Mouse (Mus musculus) embryonic stem cell, embryonic (primary cell): ENCODE results near the gene Hdac9.

Experiments used
- CTCF ChIA-PET, 4 experiments: fragments of 300-600 bp in 2 of 4; fragments of 350-600 bp in 2 of 4; sonication (Branson Sonifier 250); formaldehyde crosslinking; loops; one replicate each; lab custom pipeline; 2022; ENCODE audit warnings: inconsistent platforms in 2 of 4; lab: Charles Lee
- POLR2A ChIA-PET, 4 experiments: fragments of 300-600 bp in 2 of 4; fragments of 350-600 bp in 2 of 4; sonication (Branson Sonifier 250); formaldehyde crosslinking; loops; one replicate each; lab custom pipeline; 2022; ENCODE audit warnings: antibody characterized with exemption in 4 of 4, inconsistent platforms in 1 of 4; lab: Charles Lee

Hdac9 gene

GRCm38 (mm10) chr12:34658119-34658518 lies 258.8 kb downstream of the Hdac9 start:
- ChIA-PET POLR2A (no interaction called here), CTCF (interaction anchor here in 2 of 4 experiments (1.1 to 1.6 kb wide), 3 partner anchors 525 to 1278 kb away, joined by 3 to 4 read pairs (median 4); no protein-coding TSS in a partner anchor)

GRCm38 (mm10) chr12:34653615-34654014 lies 263.3 kb downstream of the Hdac9 start:
- ChIA-PET CTCF (no interaction called here), POLR2A (no interaction called here)

- POLR2A ChIA-PET, result no interaction called here
- CTCF ChIA-PET, result no interaction called here
These were observed 268.1 kb downstream of the Hdac9 start for GRCm38 (mm10) chr12:34648753-34649152.

- POLR2A ChIA-PET, result no interaction called here
- CTCF ChIA-PET, result interaction anchor here in 2 of 4 experiments (0.6 kb wide), 2 partner anchors 574 to 1372 kb away, joined by 3 to 5 read pairs; no protein-coding TSS in a partner anchor
These were observed 275.1 kb downstream of the Hdac9 start for GRCm38 (mm10) chr12:34641705-34642259.

GRCm38 (mm10) chr12:34637238-34638124 lies 279.4 kb downstream of the Hdac9 start:
- ChIA-PET POLR2A (interaction anchor here in 1 of 4 experiments (0.7 kb wide), 1 partner anchor 1162 kb away, joined by 3 read pairs; no protein-coding TSS in a partner anchor), CTCF (no interaction called here)

GRCm38 (mm10) chr12:34619101-34619500 lies 297.8 kb downstream of the Hdac9 start:
- ChIA-PET CTCF (no interaction called here), POLR2A (no interaction called here)

- ChIA-PET CTCF (no interaction called here), POLR2A (no interaction called here)
These were observed 298.6 kb downstream of the Hdac9 start for GRCm38 (mm10) chr12:34618321-34618720.

- ChIA-PET POLR2A (interaction anchor here in 1 of 4 experiments (0.6 kb wide), 1 partner anchor 723 kb away, joined by 3 read pairs; no protein-coding TSS in a partner anchor), CTCF (no interaction called here)
These were observed 299.1 kb downstream of the Hdac9 start for GRCm38 (mm10) chr12:34617836-34618235.

GRCm38 (mm10) chr12:34614796-34615195 lies 302.1 kb downstream of the Hdac9 start:
- ChIA-PET CTCF (no interaction called here), POLR2A (no interaction called here)

- CTCF ChIA-PET, result interaction anchor here in 1 of 4 experiments (0.6 kb wide), 1 partner anchor 830 kb away, joined by 5 read pairs; no protein-coding TSS in a partner anchor
- POLR2A ChIA-PET, result no interaction called here
These were observed 304.4 kb downstream of the Hdac9 start for GRCm38 (mm10) chr12:34612511-34612910.

- CTCF ChIA-PET, result no interaction called here
- POLR2A ChIA-PET, result no interaction called here
These were observed 312.4 kb downstream of the Hdac9 start for GRCm38 (mm10) chr12:34604521-34604920.

GRCm38 (mm10) chr12:34594167-34594793 lies 322.6 kb downstream of the Hdac9 start:
- ChIA-PET POLR2A (no interaction called here), CTCF (interaction anchor here in 1 of 4 experiments (0.5 kb wide), 1 partner anchor 88 kb away, joined by 13 read pairs; no protein-coding TSS in a partner anchor)

- CTCF ChIA-PET, result no interaction called here
These were observed 329.7 kb downstream of the Hdac9 start for GRCm38 (mm10) chr12:34587171-34587570.

GRCm38 (mm10) chr12:34582522-34582921 lies 334.4 kb downstream of the Hdac9 start:
- CTCF ChIA-PET, result no interaction called here
- POLR2A ChIA-PET, result no interaction called here

More at GRCm38 (mm10) chr12:34587171-34587570, 329.7 kb downstream of the Hdac9 start:
- POLR2A ChIA-PET, result no interaction called here

- CTCF ChIA-PET, result no interaction called here
- POLR2A ChIA-PET, result no interaction called here
These were observed 337.7 kb downstream of the Hdac9 start for GRCm38 (mm10) chr12:34579220-34579619.

GRCm38 (mm10) chr12:34571069-34571468 lies 345.8 kb downstream of the Hdac9 start:
- ChIA-PET CTCF (no interaction called here), POLR2A (no interaction called here)

GRCm38 (mm10) chr12:34569472-34569871 lies 347.4 kb downstream of the Hdac9 start:
- ChIA-PET CTCF (no interaction called here), POLR2A (no interaction called here)

- POLR2A ChIA-PET, result no interaction called here
- CTCF ChIA-PET, result no interaction called here
These were observed 347.8 kb downstream of the Hdac9 start for GRCm38 (mm10) chr12:34569052-34569451.

GRCm38 (mm10) chr12:34562331-34562730 lies 354.6 kb downstream of the Hdac9 start:
- ChIA-PET POLR2A (no interaction called here), CTCF (no interaction called here)

GRCm38 (mm10) chr12:34559001-34559400 lies 357.9 kb downstream of the Hdac9 start:
- CTCF ChIA-PET, result no interaction called here

More at GRCm38 (mm10) chr12:34559001-34559400, 357.9 kb downstream of the Hdac9 start:
- POLR2A ChIA-PET, result no interaction called here
